Mouse (Mus musculus) left cerebral cortex, adult 2 months (tissue): ENCODE data around the gene Olfr102. TPM values are rescaled to one million over a fixed set of nuclear protein-coding genes. Genes with fewer than 3 reads are reported as not detected.

Experiments used
- DNase-seq, 2 experiments: peaks; one replicate each; pipeline ENCODE4 v3.0.0; 2021 to 2022; ENCODE audit warnings: low spot score in 2 of 2, mixed read lengths in 1 of 2; ENCODE audit errors: extremely low spot score in 1 of 2
- H3K27ac ChIP-seq: fragments of 200-600 bp; 2 replicates; pipeline ENCODE4 v1.8.1; 2022
- H3K4me3 ChIP-seq: fragments of 200-600 bp; 2 replicates; pipeline ENCODE4 v1.8.1; 2022
- CTCF ChIP-seq: fragments of 200-600 bp; IDR thresholded peaks from 2 replicates; pipeline ENCODE4 v1.8.1; 2022; ENCODE audit warnings: antibody characterized with exemption, mild to moderate bottlenecking, moderate library complexity
- intact Hi-C: fragments of 180-260 bp; cut with DNase I; formaldehyde crosslinking; loops from one replicate; pipeline ENCODE4 v1.15.1; 2025
- long read RNA-seq, 2 experiments: library from polyadenylated mRNA; stranded (forward); transcript quantifications; one replicate each; pipeline ENCODE4 v2.0.0; 2021; ENCODE audit warnings: borderline mapping rate in 2 of 2
- total RNA-seq, 2 experiments: library from RNA; stranded (reverse); gene quantifications; 2 replicates each; pipeline ENCODE4 v1.2.3; 2021

Gene Olfr102
- total RNA-seq = not detected
- long read RNA-seq, experiment 1 = 0 reads
- long read RNA-seq, experiment 2 = 0 reads

DNA sequence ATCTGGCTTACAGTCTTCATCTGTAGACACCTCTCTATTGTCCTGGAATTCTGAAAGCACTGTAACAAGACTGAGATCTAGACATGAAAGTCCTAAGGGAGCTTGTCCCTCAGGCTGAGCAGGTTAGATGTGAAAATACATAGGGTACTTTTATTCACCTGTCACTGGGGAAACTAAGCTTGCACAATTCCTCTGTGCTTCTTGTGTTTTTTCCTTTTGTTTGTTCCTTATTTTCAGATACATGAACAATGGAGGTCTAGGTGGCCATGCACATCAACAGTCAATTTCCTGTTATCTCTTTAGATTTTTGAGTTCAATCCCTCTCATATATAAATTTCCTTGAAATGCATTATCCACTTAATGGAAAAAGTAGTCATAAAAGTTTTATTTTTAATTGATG, at the start of gene Olfr102:
Olfr102 (minus strand) TSS at position 101 of the 400 bp plus-strand sequence.
- DNase-seq = no peak
- intact Hi-C loops = no loop called here
- no peak within 1 kb of the TSS for H3K27ac ChIP-seq
- H3K4me3 ChIP-seq = no peak within 1 kb of the TSS
- no peak for TF ChIP-seq CTCF

DNA sequence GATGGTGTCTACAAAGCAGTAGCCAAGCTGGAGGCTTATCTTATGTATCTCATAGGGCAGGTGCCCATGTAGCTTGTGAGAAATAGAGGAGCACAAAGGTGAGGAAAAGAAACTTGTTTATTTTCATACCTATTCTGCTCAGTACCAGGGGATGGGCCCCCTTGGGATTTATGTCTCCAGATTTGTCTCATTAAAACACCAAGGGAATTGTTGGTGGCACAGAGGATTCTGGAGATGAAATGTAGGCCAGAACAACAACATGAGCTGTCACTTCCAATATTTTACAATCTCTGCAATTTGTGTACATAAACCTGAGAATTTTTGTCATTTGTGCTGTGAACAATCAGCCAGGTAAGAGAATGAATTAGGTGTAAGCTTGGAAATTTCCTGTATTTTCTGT, 42.4 kb upstream of the Olfr102 start, which contains the start of gene Olfr104-ps:
Olfr104-ps (plus strand) TSS at position 301 of the 400 bp plus-strand sequence.
- TF ChIP-seq CTCF = no peak
- no peak for DNase-seq
- H3K4me3 ChIP-seq = no peak within 1 kb of the TSS
- intact Hi-C loops = no loop called here
- H3K27ac ChIP-seq = no peak within 1 kb of the TSS

DNA sequence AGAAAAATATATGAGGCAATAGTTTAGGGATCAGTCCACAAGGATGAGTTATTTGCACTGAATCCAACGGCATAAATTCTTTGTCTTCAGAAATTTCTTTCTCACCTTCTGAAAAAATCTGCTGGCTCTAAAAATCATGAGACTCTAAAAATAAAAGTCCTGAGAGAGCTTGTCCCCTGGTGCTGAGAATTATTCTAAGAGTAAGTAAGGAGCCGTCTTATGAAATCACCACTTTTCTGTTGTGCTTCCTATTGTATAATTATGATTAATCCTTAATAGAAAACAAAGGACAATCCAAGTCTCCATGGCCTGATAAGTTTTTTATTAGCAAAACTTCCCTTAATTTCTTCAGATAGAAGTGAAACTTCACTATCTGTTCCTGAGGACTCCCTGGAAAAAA, 22.7 kb upstream of the Olfr102 start, which contains the start of gene Olfr103:
Olfr103 (minus strand) TSS at position 101 of the 400 bp plus-strand sequence.
- intact Hi-C loops = no loop called here

DNA sequence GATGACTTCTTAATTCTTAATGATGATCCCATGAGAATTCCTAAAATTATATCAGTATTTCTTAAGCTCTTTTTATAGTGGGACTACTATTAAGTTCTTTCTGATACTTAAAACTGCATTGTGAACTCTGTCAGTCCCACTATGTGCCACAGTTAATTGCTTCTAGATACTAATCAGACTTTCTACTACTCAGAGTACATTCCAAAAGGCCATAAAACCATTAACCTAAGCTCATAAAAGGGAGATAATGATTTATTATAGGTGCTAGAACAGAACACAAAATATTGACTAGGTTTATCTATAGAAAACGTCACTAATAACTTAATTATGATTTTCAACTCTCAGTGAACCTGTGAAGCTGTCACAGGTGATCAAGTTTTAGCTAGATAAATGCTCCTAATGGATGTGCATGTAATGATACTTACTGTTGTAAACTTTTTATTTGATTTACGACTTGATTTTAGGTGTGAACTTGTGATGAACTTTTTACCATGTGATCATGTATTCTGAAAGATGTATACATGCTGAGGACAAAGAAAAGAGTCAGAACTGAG, 6.6 kb downstream of the Olfr102 start:
- no peak for TF ChIP-seq CTCF
- Histone ChIP-seq H3K4me3 (no peak overlapping the region), H3K27ac (no peak overlapping the region)
- intact Hi-C loops = no loop called here
- DNase-seq = no peak

More for the DNA sequence above, 22.7 kb upstream of the Olfr102 start, which contains the start of gene Olfr103:
- no peak within 1 kb of the TSS for H3K27ac ChIP-seq
- no peak within 1 kb of the TSS for H3K4me3 ChIP-seq
- TF ChIP-seq CTCF = no peak
- DNase-seq = no peak

DNA sequence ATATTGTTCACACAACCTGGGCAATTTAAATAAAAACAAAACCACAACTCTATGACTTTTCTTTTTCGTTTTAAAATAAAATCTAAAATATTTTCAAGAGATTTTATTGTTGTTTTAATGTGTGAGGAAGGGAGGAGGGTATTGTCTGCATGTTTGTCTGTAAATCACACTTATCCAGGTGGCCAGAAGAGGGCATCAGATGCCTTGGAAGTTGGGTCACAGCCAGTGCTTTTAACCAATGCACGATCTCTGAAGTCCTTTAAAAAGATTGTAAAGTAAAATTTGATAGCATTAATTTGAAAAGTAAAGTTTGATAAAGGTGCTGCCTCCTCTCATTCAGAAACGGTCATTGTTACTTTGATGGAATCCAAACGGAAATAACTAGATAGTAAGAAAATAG, 8.4 kb downstream of the Olfr102 start:
- intact Hi-C loops = no loop called here
- no peak for DNase-seq
- TF ChIP-seq CTCF = peak; percentile 39
- no peak overlapping the region for H3K27ac ChIP-seq
- H3K4me3 ChIP-seq = no peak overlapping the region

DNA sequence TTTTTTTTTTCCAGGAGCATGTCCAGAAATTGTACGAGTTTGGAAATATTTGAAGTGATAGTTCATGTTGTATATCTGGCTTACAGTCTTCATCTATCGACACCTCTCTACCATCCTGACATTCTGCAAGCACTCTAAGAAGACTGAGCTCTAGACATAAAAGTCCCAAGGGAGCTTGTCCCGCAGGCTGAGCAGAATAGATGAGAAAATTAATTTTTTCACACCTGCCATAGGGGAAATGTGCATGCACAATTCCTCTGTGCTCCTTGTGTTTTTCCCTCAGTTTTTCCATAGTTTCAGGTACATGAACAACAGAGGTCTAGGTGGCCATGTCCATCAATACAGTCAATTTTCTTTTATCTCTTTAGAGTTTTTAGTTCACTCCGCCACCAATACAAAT, 12.6 kb downstream of the Olfr102 start, which contains the start of gene Olfr101:
Olfr101 (minus strand) TSS at position 101 of the 400 bp plus-strand sequence.
- no peak for TF ChIP-seq CTCF
- intact Hi-C loops = no loop called here
- DNase-seq = no peak
- Histone ChIP-seq H3K27ac (no peak within 1 kb of the TSS), H3K4me3 (no peak within 1 kb of the TSS)

DNA sequence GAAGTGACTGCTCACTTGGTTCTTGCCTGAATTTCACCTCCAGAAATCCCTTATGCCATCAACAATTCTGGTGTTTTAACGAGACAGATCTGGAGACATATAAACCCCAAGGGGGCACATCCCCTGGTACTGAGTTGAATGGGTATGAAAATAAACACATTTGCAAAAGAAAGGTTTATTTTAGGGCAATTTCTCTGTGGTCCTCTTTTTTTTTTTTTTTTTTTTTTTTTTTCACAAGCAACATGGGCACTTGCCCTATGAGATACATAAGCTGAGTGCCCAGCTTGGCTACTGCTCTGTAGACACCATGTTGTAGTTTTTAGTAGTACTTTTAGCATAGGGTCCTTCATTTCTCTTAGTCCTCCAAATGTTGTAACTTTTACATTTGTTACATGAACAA, 33.5 kb downstream of the Olfr102 start, which contains the start of gene Olfr99:
Olfr99 (minus strand) TSS at position 101 of the 400 bp plus-strand sequence.
- Histone ChIP-seq H3K27ac (no peak within 1 kb of the TSS), H3K4me3 (no peak within 1 kb of the TSS)
- no peak for DNase-seq
- intact Hi-C loops = no loop called here
- no peak for TF ChIP-seq CTCF

DNA sequence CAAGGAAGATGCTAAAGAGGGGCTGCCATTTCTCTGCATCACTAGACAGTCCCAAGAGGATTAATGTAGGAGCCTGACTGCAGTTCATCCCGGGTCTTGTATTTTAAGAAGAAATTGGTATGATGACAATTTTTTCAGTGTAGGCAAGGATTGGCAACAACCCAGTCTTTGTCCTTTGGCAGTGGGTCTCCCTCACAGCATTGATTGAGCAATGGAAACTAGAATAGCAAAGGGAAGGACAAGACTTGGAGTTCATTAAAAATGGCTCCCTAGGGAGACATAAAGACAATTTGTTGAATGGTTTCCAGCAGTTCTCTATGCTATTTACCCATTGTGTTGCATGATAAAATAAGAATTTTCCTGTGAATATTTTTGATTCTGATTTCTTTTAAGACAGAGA, 36.5 kb downstream of the Olfr102 start:
- DNase-seq = no peak
- no peak overlapping the region for H3K4me3 ChIP-seq
- no peak for TF ChIP-seq CTCF
- H3K27ac ChIP-seq = no peak overlapping the region
- intact Hi-C loops = no loop called here

DNA sequence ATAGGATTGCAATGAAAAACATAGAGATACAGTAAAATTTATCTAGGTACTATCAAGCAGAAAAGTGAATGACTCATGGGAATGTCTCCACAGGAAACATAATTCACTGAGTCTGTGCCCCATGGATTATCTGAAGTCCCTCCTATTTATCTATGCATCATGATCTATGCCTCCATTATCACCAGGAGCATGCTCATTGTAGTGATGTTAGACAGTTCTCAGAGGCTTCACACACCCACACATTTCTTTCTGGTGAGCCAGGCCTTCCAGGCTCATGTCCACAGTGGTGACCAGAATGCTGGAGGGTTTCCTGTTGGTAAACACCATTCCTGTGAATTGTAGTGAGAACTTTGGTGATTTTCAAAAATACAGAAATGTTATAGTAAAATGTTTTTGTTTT, 40.3 kb downstream of the Olfr102 start:
- Histone ChIP-seq H3K27ac (no peak overlapping the region), H3K4me3 (no peak overlapping the region)
- DNase-seq = no peak
- intact Hi-C loops = no loop called here
- TF ChIP-seq CTCF = no peak

DNA sequence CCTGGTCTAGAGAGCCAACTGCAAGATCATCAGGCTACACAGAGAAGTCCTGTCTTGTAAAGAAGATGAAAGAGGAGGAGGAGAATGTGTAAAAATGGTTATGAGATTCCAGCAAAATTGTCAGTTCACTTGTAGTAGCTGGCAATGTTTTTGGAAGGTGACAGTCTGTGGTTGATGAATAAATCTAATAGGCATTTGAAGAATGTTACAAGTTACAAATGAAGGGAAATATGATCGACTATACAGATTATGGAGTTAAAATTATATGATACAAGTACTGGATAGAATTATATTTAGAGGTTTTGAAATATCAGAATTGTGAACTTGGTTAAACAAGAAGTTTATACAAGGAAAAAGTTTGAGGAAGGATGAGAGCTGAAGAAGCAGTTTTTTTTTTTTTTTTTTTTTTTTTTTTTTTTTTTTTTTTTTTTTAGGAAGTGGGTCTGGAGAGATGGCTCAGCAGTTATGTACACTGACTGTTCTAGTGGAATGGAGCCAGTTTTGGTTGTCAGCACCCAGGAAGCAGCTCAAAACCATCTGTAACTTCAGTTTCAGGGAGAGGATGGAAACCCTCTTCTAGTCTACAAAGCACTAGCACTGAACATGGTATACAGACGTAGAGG, 41.1 kb downstream of the Olfr102 start:
- Histone ChIP-seq H3K4me3 (no peak overlapping the region), H3K27ac (no peak overlapping the region)
- intact Hi-C loops = no loop called here
- no peak for DNase-seq
- no peak for TF ChIP-seq CTCF

DNA sequence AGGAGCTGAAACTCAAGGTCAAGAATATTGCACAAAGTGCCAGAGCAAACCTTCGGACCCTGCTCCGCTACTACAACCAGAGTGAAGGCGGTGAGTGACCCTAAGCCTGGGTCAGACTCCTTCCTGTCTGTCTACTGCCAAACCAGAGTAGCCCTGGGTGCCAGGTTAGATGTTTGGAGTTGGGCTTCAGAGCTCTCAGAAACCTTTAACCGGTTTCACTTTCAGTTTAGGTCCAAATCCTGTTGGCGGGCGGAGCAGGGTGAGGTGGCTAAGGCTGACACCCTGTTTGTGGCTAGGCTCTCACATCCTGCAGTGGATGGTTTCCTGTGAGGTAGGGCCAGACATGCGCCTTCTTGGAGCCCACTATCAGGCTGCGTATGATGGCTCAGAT, 46.2 kb downstream of the Olfr102 start:
- Histone ChIP-seq H3K4me3 (peak overlapping the region; percentile 73), H3K27ac (peak overlapping the region; percentile 10; the same call in 1 of the 2 replicates)
- TF ChIP-seq CTCF = no peak
- intact Hi-C loops = no loop called here
- DNase-seq = peak in 1 of 2 experiments; percentile 12

DNA sequence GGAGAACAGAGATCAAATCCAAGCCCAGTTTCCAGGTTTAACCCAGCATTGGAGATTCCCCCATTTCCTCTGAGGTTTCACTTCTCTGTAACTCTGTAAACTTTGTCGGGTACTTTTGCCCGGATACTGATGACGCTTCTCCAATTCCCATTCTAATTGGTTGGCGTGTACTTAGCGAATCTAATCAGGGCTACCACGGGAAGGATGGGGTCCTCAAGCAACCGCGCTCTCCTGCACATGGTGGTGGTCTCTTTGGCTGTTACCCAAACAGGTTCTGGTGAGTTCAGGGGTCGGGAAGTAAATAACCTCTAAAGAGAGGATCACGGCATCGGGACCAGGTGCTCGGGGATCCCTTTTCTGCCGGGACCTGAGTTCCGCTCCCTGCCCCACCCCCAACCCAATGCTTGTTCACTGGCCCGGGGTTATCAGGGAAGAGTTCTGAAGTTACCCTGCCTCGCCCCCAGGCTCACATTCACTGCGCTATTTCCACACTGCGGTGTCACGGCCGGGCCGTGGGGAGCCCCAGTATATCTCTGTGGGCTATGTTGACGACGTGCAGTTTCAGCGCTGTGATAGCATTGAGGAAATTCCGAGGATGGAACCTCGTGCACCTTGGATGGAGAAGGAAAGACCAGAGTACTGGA, 46.7 kb downstream of the Olfr102 start, which contains the start of gene H2-M3:
H2-M3 (plus strand) TSS at position 163 of the 644 bp plus-strand sequence.
- intact Hi-C loops = no loop called here
- peak within 1 kb of the TSS; percentile 73 for H3K4me3 ChIP-seq
- peak; percentile 88 to 91 for DNase-seq
- no peak for TF ChIP-seq CTCF
- H3K27ac ChIP-seq = peak within 1 kb of the TSS; percentile 10; the same call in 1 of the 2 replicates
